Mouse (Mus musculus): ENCODE data around the gene 1700011L22Rik.

1700011L22Rik gene

GRCm38 (mm10) chr8:79248470-79248869, at the start of gene 1700011L22Rik:
Gene 1700011L22Rik (minus strand): TSS chr8:79248570.
- DNase-seq = no peak

DNA sequence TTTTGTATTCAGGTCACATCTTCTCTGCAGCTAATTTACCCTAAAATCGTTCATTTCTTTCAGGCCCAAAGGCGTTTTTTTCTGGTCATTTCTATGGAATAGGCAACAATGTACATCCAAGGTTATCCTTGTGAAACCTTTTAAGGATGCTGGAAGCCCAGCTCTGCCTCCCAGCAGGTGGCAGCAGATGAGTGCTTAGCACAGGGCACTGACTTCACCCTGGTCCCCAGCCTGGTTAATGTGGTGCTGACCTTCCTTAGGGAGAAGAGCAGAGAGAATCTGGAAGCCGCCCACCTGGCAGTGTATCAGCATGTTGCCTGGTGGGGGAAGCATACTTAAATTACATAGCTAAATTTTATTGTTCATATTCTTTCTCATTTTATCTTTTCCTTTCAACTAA, 49.4 kb upstream of the 1700011L22Rik start:
- DNase-seq = peak; percentile 20

- peak; percentile 5 for DNase-seq
These were observed 47.1 kb upstream of the 1700011L22Rik start for GRCm38 (mm10) chr8:79295276-79296105.

DNA sequence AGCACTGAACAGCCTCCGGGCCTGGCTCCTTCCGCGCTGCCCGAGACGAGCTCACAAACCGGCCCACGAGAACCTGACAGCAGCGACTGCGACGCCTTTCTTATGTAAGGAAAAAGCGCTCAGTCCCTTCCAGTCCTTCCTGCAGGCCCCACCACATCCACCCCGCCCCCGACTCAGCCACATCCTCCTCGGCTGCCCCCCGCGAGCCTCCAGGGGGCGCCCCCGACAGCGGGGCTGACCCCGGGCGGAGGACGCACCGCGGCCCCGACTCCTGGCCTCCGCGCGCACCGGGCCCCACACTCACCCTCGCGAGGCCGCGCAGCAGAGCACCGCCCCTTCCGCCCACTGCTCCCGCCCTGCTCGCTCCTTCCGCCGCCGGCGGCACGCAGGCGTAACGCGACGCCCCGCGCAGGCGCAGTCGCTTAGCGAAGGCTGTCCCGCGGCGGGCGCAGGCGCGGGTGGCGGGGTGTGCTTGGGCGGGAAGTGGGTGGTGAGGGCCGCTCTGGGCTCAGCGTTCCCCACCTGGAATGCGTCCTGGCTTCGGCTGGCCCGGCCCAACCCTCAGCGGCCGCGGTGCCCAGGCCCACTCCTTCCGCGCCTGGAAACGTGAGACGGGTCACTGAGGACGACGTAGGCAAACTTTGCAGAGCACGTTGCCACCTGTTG, 46.4 kb upstream of the 1700011L22Rik start, which contains the start of gene Mmaa:
Mmaa (minus strand) TSS at position 328 of the 666 bp plus-strand sequence.
- DNase-seq = peak; percentile 95

DNA sequence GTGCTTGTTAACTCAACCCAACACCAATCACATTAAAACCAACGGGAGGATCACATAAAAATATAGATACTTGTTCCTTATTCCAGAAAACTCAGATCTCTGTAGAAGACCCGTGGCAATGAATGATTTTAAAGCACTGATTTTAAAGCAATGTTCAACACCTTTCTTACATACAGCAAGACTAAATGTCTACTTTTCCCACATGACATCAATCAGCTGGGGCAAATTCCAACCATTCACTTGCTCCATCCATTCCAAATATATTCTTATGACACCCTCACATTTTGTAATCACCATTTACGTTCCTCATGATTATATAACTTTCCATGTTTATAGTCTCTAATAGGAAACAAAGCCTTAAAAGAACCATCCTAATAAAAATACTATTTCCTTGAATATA, 45.5 kb upstream of the 1700011L22Rik start:
- no peak for DNase-seq

- no peak for DNase-seq
These were observed 44.4 kb upstream of the 1700011L22Rik start for GRCm38 (mm10) chr8:79292712-79293264.

GRCm38 (mm10) chr8:79289592-79289991, 41.2 kb upstream of the 1700011L22Rik start:
- peak; percentile 15 for DNase-seq

- DNase-seq = no peak
These were observed 40.3 kb upstream of the 1700011L22Rik start for GRCm38 (mm10) chr8:79288681-79289080.

DNA sequence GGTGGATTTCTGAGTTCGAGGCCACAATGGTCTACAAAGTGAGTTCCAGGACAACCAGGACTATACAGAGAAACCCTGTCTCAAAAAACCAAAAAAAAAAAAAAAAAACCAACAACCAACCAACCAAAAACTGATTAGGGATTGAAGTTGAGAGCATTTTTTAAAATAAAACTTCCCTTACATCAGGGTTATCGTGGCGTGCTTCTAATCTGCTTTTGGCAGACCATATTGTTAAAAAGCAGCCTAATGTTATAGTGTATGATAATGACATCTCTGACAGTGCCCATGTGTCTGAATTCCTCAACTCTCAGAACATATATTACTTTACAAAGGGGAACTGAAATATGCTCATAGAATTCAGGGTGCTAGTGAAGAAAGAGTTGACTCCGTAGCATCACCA, 39.9 kb upstream of the 1700011L22Rik start:
- DNase-seq = no peak

DNA sequence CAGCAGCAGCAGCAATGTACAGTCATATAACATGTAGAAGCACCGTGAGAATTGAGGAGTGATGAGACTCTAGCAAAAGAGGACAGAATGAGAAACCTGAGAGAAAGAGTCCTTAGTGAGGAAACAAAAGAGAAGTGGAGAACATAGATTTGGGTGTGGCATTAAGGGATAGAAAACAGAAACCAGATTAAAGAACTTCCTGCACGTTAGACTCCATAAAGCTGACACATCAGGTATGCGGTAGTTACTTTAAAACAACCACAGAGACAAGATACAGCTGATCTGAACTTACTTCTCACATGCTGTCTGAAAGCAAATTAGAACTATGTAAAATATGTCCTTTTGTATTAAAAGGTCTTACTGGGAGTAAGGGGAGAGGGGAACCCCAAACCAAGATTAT, 38.1 kb upstream of the 1700011L22Rik start:
- no peak for DNase-seq

DNA sequence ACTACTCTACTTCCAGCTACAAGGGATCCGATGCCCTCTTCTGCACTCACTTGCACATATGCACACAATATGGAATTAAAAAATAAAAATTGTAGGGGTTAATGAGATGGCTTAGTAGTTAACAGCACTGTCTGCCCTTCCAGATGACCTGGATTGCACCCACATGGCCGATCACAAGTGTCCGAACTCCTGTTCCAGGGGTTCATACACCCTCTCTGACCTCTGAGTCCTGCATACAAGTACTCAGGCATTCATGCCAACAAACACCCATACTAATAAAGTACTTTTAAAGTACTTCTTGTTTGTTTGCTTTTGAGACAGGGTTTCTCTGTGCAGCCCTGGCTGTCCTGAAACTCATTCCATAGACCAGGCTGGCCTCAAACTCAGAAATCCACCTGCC, 36.3 kb upstream of the 1700011L22Rik start:
- no peak for DNase-seq

DNA sequence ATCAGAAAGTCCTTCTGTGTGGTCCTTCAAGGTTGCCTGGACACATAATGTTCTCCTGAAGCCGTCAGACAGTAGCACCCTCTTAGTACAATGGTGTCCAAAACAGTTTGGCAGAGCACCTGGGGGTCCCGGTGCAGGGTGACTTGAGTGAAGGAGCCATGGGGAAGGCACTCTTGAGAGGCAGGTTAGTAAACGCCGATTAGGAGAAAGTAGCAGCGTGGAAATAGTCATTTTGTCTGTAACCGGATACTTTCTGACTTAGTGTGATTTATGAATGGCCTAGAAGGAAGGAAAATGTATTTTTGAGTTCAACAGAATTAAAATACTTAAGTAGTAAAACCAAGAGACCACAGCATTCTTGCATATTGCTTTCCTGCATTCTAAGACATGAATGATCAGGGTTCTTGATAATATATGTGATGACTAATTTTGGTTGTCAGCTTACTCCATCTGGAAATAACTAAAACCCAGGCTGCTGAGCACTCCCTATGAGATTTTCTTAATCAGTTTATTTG, 33.1 kb upstream of the 1700011L22Rik start:
- no peak for DNase-seq

GRCm38 (mm10) chr8:79277264-79277870, 29.0 kb upstream of the 1700011L22Rik start:
- DNase-seq = no peak

GRCm38 (mm10) chr8:79274940-79275339, 26.6 kb upstream of the 1700011L22Rik start:
- DNase-seq = no peak

DNA sequence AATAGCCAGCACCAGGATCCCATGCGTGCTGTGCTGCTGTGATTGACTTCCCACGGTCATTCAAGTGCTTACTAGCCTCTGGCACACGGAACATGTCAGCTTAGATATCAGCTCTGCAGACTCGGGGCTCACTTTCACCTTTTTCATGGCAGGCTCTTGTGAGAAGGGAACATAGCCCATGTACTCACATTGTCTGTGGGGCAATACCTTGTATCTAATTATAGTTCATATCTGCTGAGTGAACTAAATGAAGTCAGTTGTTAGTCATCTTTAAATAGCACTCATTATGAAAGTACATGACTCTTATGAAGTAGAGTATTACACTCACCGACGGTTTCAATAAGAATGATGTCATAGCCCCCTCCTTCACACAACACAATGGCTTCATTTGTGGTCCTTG, 25.4 kb upstream of the 1700011L22Rik start:
- no peak for DNase-seq

GRCm38 (mm10) chr8:79272676-79273075, 24.3 kb upstream of the 1700011L22Rik start:
- no peak for DNase-seq

- DNase-seq = no peak
These were observed 20.6 kb upstream of the 1700011L22Rik start for GRCm38 (mm10) chr8:79268921-79269320.

- DNase-seq = no peak
These were observed 13.6 kb upstream of the 1700011L22Rik start for GRCm38 (mm10) chr8:79261920-79262319.

DNA sequence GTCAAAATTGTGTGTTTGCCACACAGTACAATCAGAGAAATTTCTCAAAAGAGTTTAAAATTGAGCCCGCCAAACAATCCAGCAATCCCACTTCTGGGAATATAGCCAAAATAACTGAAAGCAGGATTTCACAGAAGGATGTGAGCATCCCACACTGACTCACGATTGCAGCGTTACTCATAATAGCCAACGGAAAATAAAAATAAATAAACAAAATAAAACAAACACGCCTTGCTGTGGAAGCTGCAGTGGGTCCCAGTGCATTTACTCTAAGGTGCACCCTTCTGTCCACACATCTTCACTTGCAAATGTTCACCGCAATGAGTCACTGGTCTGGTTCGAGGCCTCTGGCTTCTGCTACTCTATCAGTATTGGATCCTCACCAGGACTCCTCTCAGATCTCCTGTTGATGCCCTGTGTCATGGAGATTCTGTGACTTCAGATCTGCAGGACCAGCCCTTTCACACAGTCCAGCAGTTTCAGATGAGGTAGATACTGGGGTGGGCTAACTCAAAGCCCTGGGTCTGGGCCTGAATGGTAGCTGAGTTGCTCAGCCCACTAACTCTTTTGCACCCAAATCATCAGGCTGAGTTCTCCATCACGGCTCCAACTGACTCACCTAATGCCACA, 7.8 kb upstream of the 1700011L22Rik start:
- no peak for DNase-seq

DNA sequence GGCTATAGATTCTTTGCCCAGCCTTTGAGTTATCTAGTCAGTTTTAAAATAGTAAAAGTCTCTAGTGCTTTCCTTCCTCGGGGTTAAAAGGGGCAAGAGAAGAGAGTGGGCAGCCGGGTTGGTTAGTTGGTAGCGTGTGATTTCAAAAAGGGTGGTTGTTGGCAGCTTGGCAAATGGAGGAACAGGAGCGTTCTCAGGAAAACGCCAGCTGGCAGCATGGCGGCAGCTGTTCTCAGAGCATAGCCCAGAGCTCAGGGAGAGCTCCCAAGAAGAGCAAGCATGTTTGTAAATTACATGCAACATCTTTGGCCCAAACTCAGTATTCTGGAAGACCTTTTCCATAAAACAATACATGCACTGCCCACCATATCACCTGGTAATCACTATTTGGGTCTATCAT, 5.4 kb upstream of the 1700011L22Rik start:
- DNase-seq = no peak

- DNase-seq = no peak
These were observed 4.9 kb downstream of the 1700011L22Rik start for GRCm38 (mm10) chr8:79243422-79243821.

- no peak for DNase-seq
These were observed 8.4 kb downstream of the 1700011L22Rik start for GRCm38 (mm10) chr8:79239996-79240395.

- DNase-seq = no peak
These were observed 9.1 kb downstream of the 1700011L22Rik start for GRCm38 (mm10) chr8:79239320-79239719.

Measured in cerebellum, adult 8-10 months (tissue).